Mouse (Mus musculus): ENCODE results near the gene Sesn3.
"Not testable (repeated sequence)": the region's sequence is repeated elsewhere in the genome, so short reads cannot be mapped to it uniquely, and the experiment has no call there.

Sesn3 gene

GRCm38 (mm10) chr9:14274986-14275720 is at the start of gene Sesn3:
Sesn3 (plus strand) TSS chr9:14275067.
- DNase-seq: peak; percentile 82

DNA sequence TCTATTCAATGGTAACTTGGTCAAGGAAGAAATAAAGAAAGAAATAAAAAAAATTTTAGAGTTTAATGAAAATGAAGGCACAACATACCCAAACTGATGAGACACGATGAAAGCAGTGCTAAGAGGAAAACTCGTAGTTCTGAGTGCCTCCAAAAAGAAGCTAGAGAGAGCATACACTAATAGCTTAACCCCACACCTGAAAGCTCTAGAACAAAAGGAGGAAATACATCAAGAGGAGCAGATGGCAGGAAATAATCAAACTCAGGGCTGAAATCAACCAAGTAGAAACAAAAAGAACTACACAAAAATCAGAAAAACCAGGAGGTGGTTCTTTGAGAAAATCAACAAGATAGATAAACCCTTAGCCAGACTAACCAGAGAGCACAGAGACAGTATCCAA is 47.8 kb upstream of the Sesn3 start:
- not testable (repeated sequence) for DNase-seq

GRCm38 (mm10) chr9:14233702-14234373 is 41.0 kb upstream of the Sesn3 start:
- DNase-seq: no peak

- DNase-seq: no peak
Measured at GRCm38 (mm10) chr9:14235286-14235685, 39.6 kb upstream of the Sesn3 start.

- DNase-seq: not testable (repeated sequence)
Measured at GRCm38 (mm10) chr9:14241003-14241402, 33.9 kb upstream of the Sesn3 start.

- DNase-seq: no peak
Measured at GRCm38 (mm10) chr9:14242308-14242707, 32.6 kb upstream of the Sesn3 start.

DNA sequence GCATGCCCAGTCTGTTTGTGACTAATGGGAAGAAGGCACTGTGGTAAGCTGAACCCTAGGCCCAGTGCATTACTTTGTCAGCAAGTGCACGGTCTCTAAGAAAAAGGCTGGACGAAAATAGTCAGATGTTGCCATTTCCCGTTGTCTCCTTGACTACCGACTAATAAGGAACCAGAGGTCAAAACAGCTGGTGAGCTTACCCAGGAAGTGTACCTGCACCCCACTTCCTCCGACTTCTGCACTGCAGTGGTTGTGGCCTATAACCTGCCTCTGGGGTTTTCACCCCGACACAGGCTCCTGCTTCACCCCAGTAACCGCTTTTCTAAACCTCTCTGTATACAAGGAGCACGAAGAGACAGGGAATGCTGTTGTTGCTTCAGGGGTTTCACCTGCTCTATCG is 30.3 kb upstream of the Sesn3 start:
- DNase-seq: no peak

DNA sequence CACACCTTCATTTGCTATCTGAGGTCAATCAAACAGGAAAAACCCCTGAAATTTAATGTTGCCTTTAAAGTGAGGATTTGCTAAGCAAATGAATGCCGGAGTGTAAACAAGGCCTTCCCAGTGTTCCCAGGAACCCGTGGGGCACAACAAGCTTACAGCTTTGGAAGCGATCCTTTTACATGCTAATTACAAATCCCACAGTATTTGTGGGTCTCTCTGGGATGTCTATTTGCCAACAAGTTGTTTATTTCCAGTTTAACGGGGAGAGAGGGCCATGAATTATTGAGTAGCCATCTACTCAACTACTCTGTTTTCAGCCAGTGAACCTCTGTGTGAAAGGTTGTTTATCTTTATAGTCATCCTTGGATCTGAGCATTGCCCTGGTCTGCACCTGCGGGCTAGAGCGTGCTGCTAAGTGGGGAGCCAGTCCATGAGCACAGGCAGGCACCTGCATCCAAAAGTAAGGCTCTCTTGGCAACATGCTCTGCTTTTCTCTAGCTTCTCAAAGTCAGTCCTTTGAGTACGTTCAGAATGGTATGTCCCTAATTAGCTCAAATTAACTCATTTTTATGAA is 29.8 kb upstream of the Sesn3 start:
- no peak for DNase-seq

DNA sequence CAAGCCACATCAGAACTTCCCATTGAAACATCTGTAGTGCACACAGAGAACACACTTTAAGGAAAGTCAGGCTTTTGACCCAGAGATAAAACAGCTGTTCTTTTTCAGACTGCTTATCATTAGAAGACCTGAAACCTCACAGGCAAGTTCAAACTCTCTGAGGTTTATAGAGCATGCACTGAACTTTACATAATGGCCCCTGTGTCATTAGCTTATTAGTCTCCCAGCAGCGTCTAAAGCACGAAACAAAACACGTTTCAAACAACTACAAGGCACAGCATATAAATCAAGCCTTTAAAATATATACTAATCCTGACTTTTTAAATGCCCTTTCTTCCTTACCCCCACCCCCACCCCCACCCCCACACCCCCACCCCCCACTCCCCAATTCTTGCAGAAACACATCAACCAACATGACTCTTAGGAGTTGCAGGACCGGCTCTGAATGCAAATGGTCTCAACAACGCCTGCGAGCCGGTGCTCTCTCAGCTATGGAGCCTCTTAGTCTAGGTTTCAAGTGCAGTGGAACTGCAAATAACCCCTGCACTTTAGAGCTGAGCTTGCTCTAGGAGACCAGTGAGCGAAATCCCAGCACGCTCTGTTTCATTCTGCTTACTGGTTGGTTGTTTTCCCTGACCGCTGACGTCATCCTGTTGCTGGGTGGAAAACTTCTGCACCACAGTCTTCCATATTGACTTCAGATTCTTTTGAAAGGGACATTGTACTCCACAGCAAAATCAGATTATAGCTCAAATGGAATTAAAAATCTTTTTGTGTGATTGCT is 28.7 kb upstream of the Sesn3 start:
- no peak for DNase-seq

GRCm38 (mm10) chr9:14247480-14248208 is 27.2 kb upstream of the Sesn3 start:
- DNase-seq: no peak

DNA sequence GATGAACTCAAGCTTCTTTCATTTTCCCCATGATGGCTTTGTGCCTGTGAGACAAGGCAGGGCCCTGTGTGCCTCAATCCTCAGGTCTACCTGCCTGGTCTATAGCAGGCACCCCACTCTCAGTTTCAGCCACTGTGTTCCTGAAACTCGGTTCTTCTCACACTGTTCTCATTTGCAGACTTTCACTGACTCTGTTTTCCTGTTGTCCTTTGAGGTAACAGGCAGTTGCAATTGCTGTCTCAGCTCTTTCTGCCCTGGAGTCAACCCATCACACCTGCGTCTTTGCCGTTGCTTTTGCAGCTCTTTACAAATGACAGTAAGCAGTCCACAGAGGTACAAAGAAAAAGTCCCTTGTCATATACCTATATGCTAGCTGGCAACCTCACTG is 26.7 kb upstream of the Sesn3 start:
- DNase-seq: no peak

DNA sequence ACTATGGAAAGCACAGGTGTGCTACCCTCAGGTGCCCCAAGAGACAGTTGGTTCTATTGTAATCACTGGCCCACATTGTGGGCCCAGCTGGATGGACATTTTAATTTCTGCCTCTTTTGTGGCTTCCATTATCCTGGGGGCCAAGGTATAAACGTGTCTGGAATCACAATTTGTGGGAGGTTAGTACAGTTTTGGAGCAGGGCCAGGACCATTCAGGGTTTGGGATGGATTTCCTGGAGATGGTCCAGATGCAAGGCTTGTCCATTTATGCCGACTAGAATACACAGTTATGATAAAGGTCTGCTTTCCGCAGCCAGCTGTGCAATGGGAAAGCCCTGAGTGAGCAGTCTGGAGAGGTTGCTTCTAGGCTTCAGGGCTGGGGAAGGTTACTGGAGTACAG is 13.7 kb upstream of the Sesn3 start:
- DNase-seq: no peak

GRCm38 (mm10) chr9:14262568-14262972 is 12.3 kb upstream of the Sesn3 start:
- no peak for DNase-seq

GRCm38 (mm10) chr9:14266470-14266869 is 8.4 kb upstream of the Sesn3 start:
- DNase-seq: no peak

DNA sequence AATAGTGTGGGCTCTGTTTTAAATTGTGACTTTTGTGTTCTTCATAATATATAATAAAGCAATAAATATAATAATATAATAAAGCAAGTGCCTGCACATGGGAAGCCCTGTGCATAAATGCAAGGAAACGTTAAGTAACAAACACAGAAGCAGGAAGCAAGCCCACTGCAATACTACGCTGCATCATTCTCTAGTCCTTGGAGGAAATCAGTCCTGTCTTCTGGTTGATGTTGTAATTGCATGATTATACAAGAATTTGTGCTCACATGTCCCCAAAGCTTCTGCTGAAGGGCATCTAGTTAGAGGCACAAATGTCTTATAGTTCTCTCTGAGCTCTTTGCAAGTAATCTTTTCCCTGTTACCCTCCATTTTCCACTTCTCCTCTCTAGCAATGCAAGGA is 6.3 kb upstream of the Sesn3 start:
- no peak for DNase-seq

GRCm38 (mm10) chr9:14272921-14273320 is 1.9 kb upstream of the Sesn3 start:
- no peak for DNase-seq

GRCm38 (mm10) chr9:14274586-14274985 is 281 bp upstream of the Sesn3 start:
- DNase-seq: peak; percentile 10

GRCm38 (mm10) chr9:14275792-14276480 is 1.1 kb downstream of the Sesn3 start:
- DNase-seq: peak; percentile 98

- peak; percentile 64 for DNase-seq
Measured at GRCm38 (mm10) chr9:14276481-14277287, 1.8 kb downstream of the Sesn3 start.

GRCm38 (mm10) chr9:14277365-14277991 is 2.6 kb downstream of the Sesn3 start:
- DNase-seq: no peak

DNA sequence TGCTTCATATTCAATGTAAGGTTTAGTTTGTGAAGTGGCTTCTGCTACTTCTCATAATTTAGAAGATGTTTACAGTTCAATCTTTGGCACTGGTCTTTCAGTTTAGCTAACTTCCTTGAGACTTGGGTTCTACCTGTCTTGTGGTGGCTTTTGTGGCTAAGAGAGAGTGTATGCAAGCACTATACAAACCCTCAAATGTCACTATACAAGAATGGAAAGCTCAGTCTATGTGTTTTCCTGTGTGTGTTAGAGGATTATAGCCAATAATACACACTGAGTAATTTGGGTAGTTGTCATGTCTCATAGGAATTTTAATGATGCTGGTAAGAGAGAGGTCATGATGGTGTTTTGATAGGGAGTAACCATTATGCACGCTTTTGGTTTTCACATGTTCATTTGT is 5.8 kb downstream of the Sesn3 start:
- DNase-seq: no peak

Data from cerebellum, adult 11 months (tissue).